Mouse (Mus musculus): ENCODE data around the gene Cnmd. TPM values are rescaled to one million over a fixed set of nuclear protein-coding genes. Genes with fewer than 3 reads are reported as not detected.

The Cnmd gene
- polyA plus RNA-seq (2015; fragmentation: Nextera tagmentation; extraction: Ambion mirVana) = 0.12 and 0.23 TPM in 2 replicates

GRCm38 (mm10) chr14:79662001-79662400 lies at the start of gene Cnmd:
Gene Cnmd (minus strand): TSS chr14:79662170.
- no peak for TF ChIP-seq CTCF (IDR thresholded peaks at IDR 0.05; ENCODE audit: low read depth)
- TF ChIP-seq EP300 (IDR thresholded peaks at IDR 0.05; ENCODE audit: low read depth) = no peak
- H3K27me3 ChIP-seq (ENCODE audit: insufficient read depth, low read length) = 0 out of 2 replicates have a peak, but pooled peaks cover 5% of the 10 kb centered on the region
- WGBS (ENCODE audit: insufficient replicate concordance) = 48% methylated on average over 4 of the region's 4 CpGs
- no peaks in the 10 kb centered on the region for H3K9me3 ChIP-seq (ENCODE audit: low read length)
- H3K36me3 ChIP-seq (replicated peaks; ENCODE audit: insufficient read depth, low read length) = no peaks in the 10 kb centered on the region
- no peak for ATAC-seq
- H3K9ac ChIP-seq (replicated peaks) = no peak within 1 kb of the TSS; the same call in 1 of the 2 replicates
- no peak within 1 kb of the TSS for H3K27ac ChIP-seq (ENCODE audit: low read depth)
- H3K4me2 ChIP-seq (ENCODE audit: low read depth, low read length) = peak within 1 kb of the TSS; percentile 62
- peaks cover 6% of the 10 kb centered on the region for H3K4me1 ChIP-seq (ENCODE audit: insufficient read depth)
- DNase-seq = no peak
- peak within 1 kb of the TSS; percentile 22; the same call in 1 of the 2 replicates for H3K4me3 ChIP-seq (ENCODE audit: low read depth, low read length)

- H3K9me3 ChIP-seq (ENCODE audit: low read length) = no peaks in the 10 kb centered on the region
- no peaks in the 10 kb centered on the region for H3K36me3 ChIP-seq (replicated peaks; ENCODE audit: insufficient read depth, low read length)
- H3K4me2 ChIP-seq (ENCODE audit: low read depth, low read length) = no peak overlapping the region
- H3K27ac ChIP-seq (ENCODE audit: low read depth) = no peak overlapping the region
- WGBS (ENCODE audit: insufficient replicate concordance) = 81% methylated on average over 4 of the region's 4 CpGs
- no peak for TF ChIP-seq EP300 (IDR thresholded peaks at IDR 0.05; ENCODE audit: low read depth)
- TF ChIP-seq CTCF (IDR thresholded peaks at IDR 0.05; ENCODE audit: low read depth) = no peak
- no peaks in the 10 kb centered on the region for H3K4me1 ChIP-seq (ENCODE audit: insufficient read depth)
- no peak overlapping the region for H3K4me3 ChIP-seq (ENCODE audit: low read depth, low read length)
- H3K9ac ChIP-seq (replicated peaks) = no peak overlapping the region
- no peak for DNase-seq
- no peaks in the 10 kb centered on the region for H3K27me3 ChIP-seq (ENCODE audit: insufficient read depth, low read length)
- ATAC-seq = no peak
Measured at GRCm38 (mm10) chr14:79711301-79711700, 49.3 kb upstream of the Cnmd start.

GRCm38 (mm10) chr14:79703523-79704172 lies 41.7 kb upstream of the Cnmd start:
- Histone ChIP-seq H3K9ac (replicated peaks) (no peak overlapping the region), H3K4me2 (ENCODE audit: low read depth, low read length) (no peak overlapping the region), H3K27ac (ENCODE audit: low read depth) (no peak overlapping the region), H3K27me3 (ENCODE audit: insufficient read depth, low read length) (no peaks in the 10 kb centered on the region), H3K4me1 (ENCODE audit: insufficient read depth) (no peaks in the 10 kb centered on the region), H3K36me3 (replicated peaks; ENCODE audit: insufficient read depth, low read length) (no peaks in the 10 kb centered on the region), H3K4me3 (ENCODE audit: low read depth, low read length) (no peak overlapping the region), H3K9me3 (ENCODE audit: low read length) (no peaks in the 10 kb centered on the region)
- TF ChIP-seq CTCF (IDR thresholded peaks at IDR 0.05; ENCODE audit: low read depth) (no peak), EP300 (IDR thresholded peaks at IDR 0.05; ENCODE audit: low read depth) (no peak)
- no peak for ATAC-seq
- DNase-seq = no peak
- 83% methylated on average over 22 of the region's 22 CpGs for WGBS (ENCODE audit: insufficient replicate concordance)

GRCm38 (mm10) chr14:79701606-79702005 lies 39.6 kb upstream of the Cnmd start:
- WGBS (ENCODE audit: insufficient replicate concordance) = 55% methylated on average over 5 of the region's 5 CpGs

GRCm38 (mm10) chr14:79701054-79701453 lies 39.1 kb upstream of the Cnmd start:
- no peak overlapping the region for H3K4me2 ChIP-seq (ENCODE audit: low read depth, low read length)
- H3K9ac ChIP-seq (replicated peaks) = no peak overlapping the region
- 61% methylated on average over 7 of the region's 7 CpGs for WGBS (ENCODE audit: insufficient replicate concordance)
- ATAC-seq (no peak), DNase-seq (no peak)
- H3K4me1 ChIP-seq (ENCODE audit: insufficient read depth) = no peaks in the 10 kb centered on the region
- no peaks in the 10 kb centered on the region for H3K36me3 ChIP-seq (replicated peaks; ENCODE audit: insufficient read depth, low read length)
- no peaks in the 10 kb centered on the region for H3K27me3 ChIP-seq (ENCODE audit: insufficient read depth, low read length)
- no peak overlapping the region for H3K4me3 ChIP-seq (ENCODE audit: low read depth, low read length)
- TF ChIP-seq CTCF (IDR thresholded peaks at IDR 0.05; ENCODE audit: low read depth) = no peak
- no peak for TF ChIP-seq EP300 (IDR thresholded peaks at IDR 0.05; ENCODE audit: low read depth)
- H3K9me3 ChIP-seq (ENCODE audit: low read length) = no peaks in the 10 kb centered on the region
- no peak overlapping the region for H3K27ac ChIP-seq (ENCODE audit: low read depth)

More at GRCm38 (mm10) chr14:79701606-79702005, 39.6 kb upstream of the Cnmd start:
- Histone ChIP-seq H3K27me3 (ENCODE audit: insufficient read depth, low read length) (no peaks in the 10 kb centered on the region), H3K9me3 (ENCODE audit: low read length) (no peaks in the 10 kb centered on the region), H3K9ac (replicated peaks) (no peak overlapping the region), H3K27ac (ENCODE audit: low read depth) (no peak overlapping the region), H3K4me2 (ENCODE audit: low read depth, low read length) (no peak overlapping the region), H3K4me1 (ENCODE audit: insufficient read depth) (no peaks in the 10 kb centered on the region), H3K36me3 (replicated peaks; ENCODE audit: insufficient read depth, low read length) (no peaks in the 10 kb centered on the region), H3K4me3 (ENCODE audit: low read depth, low read length) (no peak overlapping the region)
- no peak for DNase-seq
- TF ChIP-seq CTCF (IDR thresholded peaks at IDR 0.05; ENCODE audit: low read depth) = no peak
- TF ChIP-seq EP300 (IDR thresholded peaks at IDR 0.05; ENCODE audit: low read depth) = no peak
- no peak for ATAC-seq

- H3K36me3 ChIP-seq (replicated peaks; ENCODE audit: insufficient read depth, low read length) = no peaks in the 10 kb centered on the region
- no peaks in the 10 kb centered on the region for H3K4me1 ChIP-seq (ENCODE audit: insufficient read depth)
- no peaks in the 10 kb centered on the region for H3K9me3 ChIP-seq (ENCODE audit: low read length)
- H3K4me2 ChIP-seq (ENCODE audit: low read depth, low read length) = no peak overlapping the region
- no peaks in the 10 kb centered on the region for H3K27me3 ChIP-seq (ENCODE audit: insufficient read depth, low read length)
- WGBS (ENCODE audit: insufficient replicate concordance) = 58% methylated on average over 6 of the region's 6 CpGs
- no peak overlapping the region for H3K27ac ChIP-seq (ENCODE audit: low read depth)
- DNase-seq = no peak
- no peak for TF ChIP-seq CTCF (IDR thresholded peaks at IDR 0.05; ENCODE audit: low read depth)
- no peak for TF ChIP-seq EP300 (IDR thresholded peaks at IDR 0.05; ENCODE audit: low read depth)
- no peak overlapping the region for H3K9ac ChIP-seq (replicated peaks)
- no peak for ATAC-seq
- H3K4me3 ChIP-seq (ENCODE audit: low read depth, low read length) = no peak overlapping the region
Measured at GRCm38 (mm10) chr14:79699381-79699780, 37.4 kb upstream of the Cnmd start.

Data from liver, postnatal 0 days (tissue).